Mouse (Mus musculus) neural tube, embryonic 11.5 days (tissue): ENCODE measurements at regions not wholly inside any gene's neighbourhood (a gene's known extent, or its start where the extent isn't known, plus 50 kb on each side); places are given as distances from the start of the nearest gene placed in this dataset.
A peak's percentile ranks its signal among the peaks of the same experiment; 100 is the strongest.

Experiments used
- ATAC-seq: fragments of 200-750 bp; cut with Nextera tagmentation; 2 replicates; pipeline ENCODE4 v1.8.0; 2017; ENCODE audit warnings: moderate number of reproducible peaks, mild to moderate bottlenecking, moderate TSS enrichment, moderate library complexity; ENCODE audit not compliant: insufficient read depth, low FRiP score, low TSS enrichment
- DNase-seq: peaks from one replicate; pipeline ENCODE4 v3.0.0-alpha.2; 2015; ENCODE audit warnings: low spot score
- H3K27ac ChIP-seq: fragments of 300-500 bp; sonication (generic); 2 replicates; pipeline ENCODE4 v1.5.1; 2014; ENCODE audit warnings: low read depth, mild to moderate bottlenecking, low read length
- H3K27me3 ChIP-seq: fragments of 300-500 bp; sonication (generic); 2 replicates; pipeline ENCODE4 v1.6.1; 2014; ENCODE audit warnings: mild to moderate bottlenecking, low read length, mixed read lengths; ENCODE audit not compliant: control insufficient read depth, insufficient read depth
- H3K36me3 ChIP-seq: fragments of 300-500 bp; sonication (generic); 2 replicates; pipeline ENCODE4 v1.6.1; 2014; ENCODE audit warnings: mild to moderate bottlenecking, low read length, moderate library complexity, mixed read lengths; ENCODE audit not compliant: control insufficient read depth, insufficient read depth
- H3K4me1 ChIP-seq: fragments of 300-500 bp; sonication (generic); 2 replicates; pipeline ENCODE4 v1.6.1; 2014; ENCODE audit warnings: low read length, mixed read lengths; ENCODE audit not compliant: control insufficient read depth, insufficient read depth
- H3K4me2 ChIP-seq: fragments of 300-500 bp; sonication (generic); 2 replicates; pipeline ENCODE4 v1.6.1; 2014; ENCODE audit warnings: low read depth, mild to moderate bottlenecking, moderate library complexity
- H3K4me3 ChIP-seq: fragments of 300-500 bp; sonication (generic); 2 replicates; pipeline ENCODE4 v1.5.1; 2014; ENCODE audit warnings: low read depth, low read length
- H3K9ac ChIP-seq: fragments of 300-500 bp; sonication (generic); 2 replicates; pipeline ENCODE4 v1.6.1; 2014; ENCODE audit warnings: mild to moderate bottlenecking, low read length
- H3K9me3 ChIP-seq: fragments of 300-500 bp; sonication (generic); 2 replicates; pipeline ENCODE4 v1.6.1; 2016; ENCODE audit warnings: low read length; ENCODE audit not compliant: control insufficient read depth
- WGBS: fragments of 180-500 bp; shearing (Covaris S2); extraction: QIAGEN DNeasy Blood & Tissue Kit; methylation state at CpG from one replicate; pipeline ENCODE4 v1.1.7; 2014; 5-methylcytosine and 5-hydroxymethylcytosine counted together

DNA sequence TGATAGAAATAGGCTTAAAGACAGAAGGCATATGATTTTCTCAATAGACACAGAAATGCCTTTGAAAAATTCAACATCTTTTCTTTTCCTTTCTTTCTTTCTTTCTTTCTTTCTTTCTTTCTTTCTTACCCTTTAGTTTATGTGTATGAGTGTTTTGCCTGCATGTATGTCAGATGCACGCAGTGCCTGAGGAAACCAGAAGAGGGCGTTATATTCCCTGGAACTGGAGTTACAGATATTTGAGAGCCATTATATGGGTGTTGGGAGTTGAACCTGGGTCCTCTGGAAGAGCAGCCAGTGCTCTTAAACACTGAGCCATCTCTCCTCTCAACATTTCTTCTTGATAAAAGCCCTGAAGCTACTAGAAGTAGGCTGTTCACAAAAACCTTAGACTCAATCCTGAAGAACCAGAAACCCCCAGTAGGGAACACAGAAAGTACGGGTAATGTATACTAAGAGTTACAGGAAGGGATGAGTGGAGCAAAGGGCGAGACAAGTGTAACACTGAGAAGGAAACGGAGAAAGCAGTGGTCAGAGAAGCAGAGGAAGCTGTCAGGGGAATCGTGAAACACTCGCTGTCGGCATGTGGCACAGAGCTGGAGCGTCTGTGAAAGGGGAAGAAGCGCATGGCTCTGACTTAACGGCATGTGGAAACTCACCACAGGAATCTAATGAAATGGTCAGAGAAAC is 2253.4 kb downstream of the 4930444P10Rik start:
- Histone ChIP-seq H3K9me3 (no peaks in the 10 kb centered on the region), H3K36me3 (no peaks in the 10 kb centered on the region), H3K27ac (no peak overlapping the region), H3K4me1 (no peaks in the 10 kb centered on the region), H3K4me3 (no peak overlapping the region), H3K9ac (no peak overlapping the region), H3K27me3 (no peaks in the 10 kb centered on the region), H3K4me2 (no peak overlapping the region)
- WGBS: 71% methylated on average over 11 of the region's 11 CpGs
- DNase-seq (no peak), ATAC-seq (no peak)

GRCm38 (mm10) chr1:13834860-13835840 is 2258.0 kb downstream of the 4930444P10Rik start:
- Histone ChIP-seq H3K4me3 (no peak overlapping the region), H3K4me2 (no peak overlapping the region), H3K9me3 (no peaks in the 10 kb centered on the region), H3K4me1 (no peaks in the 10 kb centered on the region), H3K27ac (no peak overlapping the region), H3K36me3 (no peaks in the 10 kb centered on the region), H3K9ac (no peak overlapping the region), H3K27me3 (no peaks in the 10 kb centered on the region)
- 68% methylated on average over 12 of the region's 12 CpGs for WGBS
- peak; percentile 44 for DNase-seq
- ATAC-seq: no peak; the same call in none of the 2 replicates

- DNase-seq (no peak), ATAC-seq (no peak)
- no peak overlapping the region for H3K9ac ChIP-seq
- no peak overlapping the region for H3K27ac ChIP-seq
- 38% methylated on average over 4 of the region's 4 CpGs for WGBS
- H3K27me3 ChIP-seq: no peaks in the 10 kb centered on the region
- H3K4me1 ChIP-seq: no peaks in the 10 kb centered on the region
- no peaks in the 10 kb centered on the region for H3K9me3 ChIP-seq
- no peak overlapping the region for H3K4me2 ChIP-seq
- H3K4me3 ChIP-seq: no peak overlapping the region
- H3K36me3 ChIP-seq: no peaks in the 10 kb centered on the region
Observed at GRCm38 (mm10) chr1:13807786-13808185, 2285.3 kb downstream of the 4930444P10Rik start.

- ATAC-seq (no peak), DNase-seq (no peak)
- H3K4me3 ChIP-seq: no peak overlapping the region
- no peak overlapping the region for H3K4me2 ChIP-seq
- 79% methylated on average over 1 of the region's 1 CpGs for WGBS
- no peak overlapping the region for H3K27ac ChIP-seq
- H3K4me1 ChIP-seq: no peaks in the 10 kb centered on the region
- H3K27me3 ChIP-seq: no peaks in the 10 kb centered on the region
- no peaks in the 10 kb centered on the region for H3K36me3 ChIP-seq
- no peak overlapping the region for H3K9ac ChIP-seq
- H3K9me3 ChIP-seq: no peaks in the 10 kb centered on the region
Observed at GRCm38 (mm10) chr1:13800460-13800859, 2292.7 kb downstream of the 4930444P10Rik start.

- Histone ChIP-seq H3K27me3 (no peaks in the 10 kb centered on the region), H3K4me1 (no peaks in the 10 kb centered on the region), H3K27ac (no peak overlapping the region), H3K36me3 (no peaks in the 10 kb centered on the region), H3K9ac (no peak overlapping the region), H3K9me3 (no peaks in the 10 kb centered on the region), H3K4me2 (no peak overlapping the region), H3K4me3 (no peak overlapping the region)
- DNase-seq (no peak), ATAC-seq (no peak)
- WGBS: 74% methylated on average over 1 of the region's 1 CpGs
Observed at GRCm38 (mm10) chr1:13798848-13799247, 2294.3 kb downstream of the 4930444P10Rik start.

GRCm38 (mm10) chr1:13795196-13795595 is 2297.9 kb downstream of the 4930444P10Rik start:
- H3K9ac ChIP-seq: no peak overlapping the region
- no peak overlapping the region for H3K27ac ChIP-seq
- H3K4me3 ChIP-seq: no peak overlapping the region
- no peaks in the 10 kb centered on the region for H3K36me3 ChIP-seq
- H3K27me3 ChIP-seq: no peaks in the 10 kb centered on the region
- no peaks in the 10 kb centered on the region for H3K9me3 ChIP-seq
- H3K4me1 ChIP-seq: no peaks in the 10 kb centered on the region
- H3K4me2 ChIP-seq: no peak overlapping the region
- ATAC-seq (no peak), DNase-seq (no peak)

DNA sequence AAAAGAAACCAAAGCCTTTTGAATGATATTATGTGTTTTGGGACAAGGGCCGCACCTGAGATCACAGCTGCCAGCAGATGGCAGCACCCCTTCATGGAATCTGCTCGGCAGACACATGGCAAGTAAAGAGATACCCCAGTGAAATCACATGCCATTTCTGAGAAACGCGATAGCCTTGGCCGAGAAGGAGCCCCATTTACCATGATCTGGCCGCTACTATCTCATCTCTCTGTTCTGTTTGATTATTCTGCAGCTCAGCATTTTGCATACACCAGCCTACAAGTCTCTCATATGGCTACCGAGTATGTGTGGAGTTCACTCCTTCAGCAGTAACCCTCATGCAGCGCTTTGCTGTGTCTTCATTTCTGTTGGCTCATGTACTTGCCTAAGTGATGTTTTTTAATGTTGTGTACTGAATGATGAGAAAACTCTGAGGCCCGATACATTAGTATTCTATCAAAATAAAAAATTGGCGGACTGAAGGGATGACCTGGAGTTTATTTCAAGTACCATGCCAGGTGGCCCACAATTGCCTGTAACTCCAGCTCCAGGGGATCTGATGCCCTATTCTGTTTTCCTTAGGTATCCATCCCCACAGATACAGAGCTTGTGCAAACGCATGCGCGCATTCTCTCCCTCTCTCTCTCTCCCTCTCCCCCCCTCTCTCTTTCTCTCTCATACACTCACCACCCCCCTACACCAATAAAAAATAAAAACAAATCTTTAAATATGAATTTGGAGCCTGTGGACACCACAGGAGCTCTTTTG is 2303.6 kb downstream of the 4930444P10Rik start:
- 43% methylated on average over 13 of the region's 13 CpGs for WGBS
- no peaks in the 10 kb centered on the region for H3K9me3 ChIP-seq
- peak; percentile 68; the same call in 1 of the 2 replicates for ATAC-seq
- H3K4me3 ChIP-seq: no peak overlapping the region
- no peak overlapping the region for H3K27ac ChIP-seq
- no peaks in the 10 kb centered on the region for H3K36me3 ChIP-seq
- H3K4me2 ChIP-seq: no peak overlapping the region
- no peak overlapping the region for H3K9ac ChIP-seq
- no peaks in the 10 kb centered on the region for H3K4me1 ChIP-seq
- H3K27me3 ChIP-seq: no peaks in the 10 kb centered on the region
- DNase-seq: peak; percentile 81

DNA sequence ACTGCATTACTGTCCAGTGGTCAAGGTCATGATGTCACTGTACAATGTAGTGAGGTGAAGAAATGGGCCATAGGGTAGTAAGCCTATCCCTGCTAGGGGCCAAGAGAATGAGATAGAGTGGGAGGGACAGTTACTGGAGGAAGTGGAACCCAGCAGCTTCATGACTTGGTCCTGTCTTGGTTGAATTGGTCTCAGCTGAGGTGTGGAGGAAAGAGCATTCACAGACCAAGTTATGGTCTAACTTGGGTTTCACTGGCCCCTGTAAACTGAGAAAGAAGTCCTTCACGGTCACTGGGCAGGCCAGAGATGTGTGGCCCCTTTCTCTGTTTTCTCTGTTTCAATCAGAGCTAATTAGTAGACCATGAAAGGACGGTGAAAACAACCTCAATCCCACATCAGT is 2306.1 kb downstream of the 4930444P10Rik start:
- Histone ChIP-seq H3K36me3 (no peaks in the 10 kb centered on the region), H3K9ac (no peak overlapping the region), H3K4me2 (no peak overlapping the region), H3K27ac (no peak overlapping the region), H3K4me3 (no peak overlapping the region), H3K9me3 (no peaks in the 10 kb centered on the region), H3K4me1 (no peaks in the 10 kb centered on the region), H3K27me3 (no peaks in the 10 kb centered on the region)
- 65% methylated on average over 2 of the region's 2 CpGs for WGBS
- ATAC-seq (no peak), DNase-seq (no peak)
